Mouse (Mus musculus): ENCODE data around the gene Gpr12. TPM values are rescaled to one million over a fixed set of nuclear protein-coding genes. Genes with fewer than 3 reads are reported as not detected.

Gpr12 gene
- 0.10 TPM in 2 replicates for polyA plus RNA-seq (2015; fragmentation: Nextera tagmentation; extraction: Ambion mirVana)

GRCm38 (mm10) chr5:146584478-146585306, at the start of gene Gpr12:
Gene Gpr12, minus strand, starts transcription at chr5:146585239.
- WGBS = 1% methylated on average over 64 of the region's 64 CpGs
- Histone ChIP-seq H3K4me3 (replicated peaks) (peak within 1 kb of the TSS; percentile 47), H3K4me2 (peak within 1 kb of the TSS; percentile 94), H3K36me3 (no peaks in the 10 kb centered on the region), H3K4me1 (peaks cover 9% of the 10 kb centered on the region; the same call in 1 of the 2 replicates), H3K9ac (no peak within 1 kb of the TSS), H3K27ac (no peak within 1 kb of the TSS), H3K9me3 (no peaks in the 10 kb centered on the region), H3K27me3 (replicated peaks) (peaks cover 43% of the 10 kb centered on the region)
- no peak; the same call in 1 of the 2 replicates for ATAC-seq (ENCODE audit: insufficient read depth, low FRiP score, low read depth)

GRCm38 (mm10) chr5:146631602-146632001, 46.6 kb upstream of the Gpr12 start:
- 85% methylated on average over 3 of the region's 3 CpGs for WGBS
- H3K4me2 ChIP-seq = no peak overlapping the region
- no peaks in the 10 kb centered on the region for H3K9me3 ChIP-seq
- no peak overlapping the region for H3K9ac ChIP-seq
- no peaks in the 10 kb centered on the region for H3K27me3 ChIP-seq (replicated peaks)
- ATAC-seq (ENCODE audit: insufficient read depth, low FRiP score, low read depth) = no peak
- H3K4me3 ChIP-seq (replicated peaks) = no peak overlapping the region
- H3K27ac ChIP-seq = no peak overlapping the region
- H3K4me1 ChIP-seq = no peaks in the 10 kb centered on the region
- no peaks in the 10 kb centered on the region for H3K36me3 ChIP-seq

- no peak overlapping the region for H3K27ac ChIP-seq
- ATAC-seq (ENCODE audit: insufficient read depth, low FRiP score, low read depth) = no peak
- H3K4me3 ChIP-seq (replicated peaks) = no peak overlapping the region
- no peaks in the 10 kb centered on the region for H3K9me3 ChIP-seq
- no peak overlapping the region for H3K9ac ChIP-seq
- H3K4me2 ChIP-seq = no peak overlapping the region
- no peaks in the 10 kb centered on the region for H3K36me3 ChIP-seq
- no peaks in the 10 kb centered on the region for H3K4me1 ChIP-seq
- 28% methylated on average over 4 of the region's 4 CpGs for WGBS
- no peaks in the 10 kb centered on the region for H3K27me3 ChIP-seq (replicated peaks)
Measured at GRCm38 (mm10) chr5:146630961-146631360, 45.9 kb upstream of the Gpr12 start.

GRCm38 (mm10) chr5:146629636-146630035, 44.6 kb upstream of the Gpr12 start:
- Histone ChIP-seq H3K4me2 (no peak overlapping the region), H3K36me3 (no peaks in the 10 kb centered on the region), H3K9me3 (no peaks in the 10 kb centered on the region), H3K9ac (no peak overlapping the region), H3K27ac (no peak overlapping the region), H3K27me3 (replicated peaks) (no peaks in the 10 kb centered on the region), H3K4me3 (replicated peaks) (no peak overlapping the region), H3K4me1 (no peaks in the 10 kb centered on the region)
- 80% methylated on average over 10 of the region's 10 CpGs for WGBS
- no peak for ATAC-seq (ENCODE audit: insufficient read depth, low FRiP score, low read depth)

GRCm38 (mm10) chr5:146628804-146629203, 43.8 kb upstream of the Gpr12 start:
- Histone ChIP-seq H3K4me2 (no peak overlapping the region), H3K36me3 (no peaks in the 10 kb centered on the region), H3K4me1 (no peaks in the 10 kb centered on the region), H3K4me3 (replicated peaks) (no peak overlapping the region), H3K27me3 (replicated peaks) (no peaks in the 10 kb centered on the region), H3K9ac (no peak overlapping the region), H3K9me3 (no peaks in the 10 kb centered on the region), H3K27ac (no peak overlapping the region)
- ATAC-seq (ENCODE audit: insufficient read depth, low FRiP score, low read depth) = no peak
- WGBS = 74% methylated on average over 1 of the region's 1 CpGs

GRCm38 (mm10) chr5:146627901-146628300, 42.9 kb upstream of the Gpr12 start:
- WGBS = 49% methylated on average over 5 of the region's 5 CpGs

GRCm38 (mm10) chr5:146625635-146626311, 40.7 kb upstream of the Gpr12 start:
- ATAC-seq (ENCODE audit: insufficient read depth, low FRiP score, low read depth) = no peak
- Histone ChIP-seq H3K9me3 (no peaks in the 10 kb centered on the region), H3K27me3 (replicated peaks) (no peaks in the 10 kb centered on the region), H3K4me1 (no peaks in the 10 kb centered on the region), H3K9ac (no peak overlapping the region), H3K4me2 (no peak overlapping the region), H3K36me3 (no peaks in the 10 kb centered on the region), H3K4me3 (replicated peaks) (no peak overlapping the region), H3K27ac (no peak overlapping the region)
- WGBS = 72% methylated on average over 6 of the region's 6 CpGs

More at GRCm38 (mm10) chr5:146627901-146628300, 42.9 kb upstream of the Gpr12 start:
- H3K4me2 ChIP-seq = no peak overlapping the region
- no peaks in the 10 kb centered on the region for H3K36me3 ChIP-seq
- no peaks in the 10 kb centered on the region for H3K9me3 ChIP-seq
- H3K27me3 ChIP-seq (replicated peaks) = no peaks in the 10 kb centered on the region
- H3K4me1 ChIP-seq = no peaks in the 10 kb centered on the region
- no peak for ATAC-seq (ENCODE audit: insufficient read depth, low FRiP score, low read depth)
- no peak overlapping the region for H3K27ac ChIP-seq
- H3K4me3 ChIP-seq (replicated peaks) = no peak overlapping the region
- H3K9ac ChIP-seq = no peak overlapping the region

GRCm38 (mm10) chr5:146611830-146612229, 26.8 kb upstream of the Gpr12 start:
- Histone ChIP-seq H3K27me3 (replicated peaks) (no peaks in the 10 kb centered on the region), H3K36me3 (no peaks in the 10 kb centered on the region), H3K4me3 (replicated peaks) (no peak overlapping the region), H3K27ac (no peak overlapping the region), H3K9ac (no peak overlapping the region), H3K4me1 (no peaks in the 10 kb centered on the region), H3K4me2 (no peak overlapping the region), H3K9me3 (no peaks in the 10 kb centered on the region)
- ATAC-seq (ENCODE audit: insufficient read depth, low FRiP score, low read depth) = no peak
- 29% methylated on average over 7 of the region's 7 CpGs for WGBS

GRCm38 (mm10) chr5:146611009-146611408, 26.0 kb upstream of the Gpr12 start:
- H3K4me3 ChIP-seq (replicated peaks) = no peak overlapping the region
- no peak overlapping the region for H3K27ac ChIP-seq
- WGBS = 15% methylated on average over 8 of the region's 8 CpGs
- H3K9me3 ChIP-seq = no peaks in the 10 kb centered on the region
- H3K4me1 ChIP-seq = no peaks in the 10 kb centered on the region
- no peak overlapping the region for H3K4me2 ChIP-seq
- H3K9ac ChIP-seq = no peak overlapping the region
- H3K36me3 ChIP-seq = no peaks in the 10 kb centered on the region
- 0 out of 2 replicates have a peak, but pooled peaks cover 3% of the 10 kb centered on the region for H3K27me3 ChIP-seq (replicated peaks)
- no peak for ATAC-seq (ENCODE audit: insufficient read depth, low FRiP score, low read depth)

GRCm38 (mm10) chr5:146609646-146610045, 24.6 kb upstream of the Gpr12 start:
- no peaks in the 10 kb centered on the region for H3K36me3 ChIP-seq

GRCm38 (mm10) chr5:146607816-146608215, 22.8 kb upstream of the Gpr12 start:
- Histone ChIP-seq H3K4me3 (replicated peaks) (no peak overlapping the region), H3K27me3 (replicated peaks) (0 out of 2 replicates have a peak, but pooled peaks cover 3% of the 10 kb centered on the region), H3K4me2 (no peak overlapping the region), H3K4me1 (no peaks in the 10 kb centered on the region), H3K36me3 (no peaks in the 10 kb centered on the region), H3K9ac (no peak overlapping the region), H3K27ac (no peak overlapping the region), H3K9me3 (no peaks in the 10 kb centered on the region)
- ATAC-seq (ENCODE audit: insufficient read depth, low FRiP score, low read depth) = no peak
- 68% methylated on average over 5 of the region's 5 CpGs for WGBS

More at GRCm38 (mm10) chr5:146609646-146610045, 24.6 kb upstream of the Gpr12 start:
- 61% methylated on average over 10 of the region's 10 CpGs for WGBS
- Histone ChIP-seq H3K27ac (no peak overlapping the region), H3K4me2 (no peak overlapping the region), H3K4me3 (replicated peaks) (no peak overlapping the region), H3K9me3 (no peaks in the 10 kb centered on the region), H3K9ac (no peak overlapping the region), H3K27me3 (replicated peaks) (0 out of 2 replicates have a peak, but pooled peaks cover 3% of the 10 kb centered on the region), H3K4me1 (no peaks in the 10 kb centered on the region)
- ATAC-seq (ENCODE audit: insufficient read depth, low FRiP score, low read depth) = no peak

GRCm38 (mm10) chr5:146606895-146607294, 21.9 kb upstream of the Gpr12 start:
- ATAC-seq (ENCODE audit: insufficient read depth, low FRiP score, low read depth) = no peak
- Histone ChIP-seq H3K27ac (no peak overlapping the region), H3K9ac (no peak overlapping the region), H3K36me3 (no peaks in the 10 kb centered on the region), H3K4me1 (no peaks in the 10 kb centered on the region), H3K4me2 (no peak overlapping the region), H3K9me3 (no peaks in the 10 kb centered on the region), H3K27me3 (replicated peaks) (0 out of 2 replicates have a peak, but pooled peaks cover 3% of the 10 kb centered on the region), H3K4me3 (replicated peaks) (no peak overlapping the region)
- WGBS = 88% methylated on average over 5 of the region's 5 CpGs
